Mouse (Mus musculus) stomach, postnatal 0 days (tissue): ENCODE data around the gene Epdr1. TPM values are rescaled to one million over a fixed set of nuclear protein-coding genes. Genes with fewer than 3 reads are reported as not detected.

Experiments used
- ATAC-seq: fragments of 200-750 bp; cut with Nextera tagmentation; 2 replicates; pipeline ENCODE4 v1.8.0; 2017; ENCODE audit not compliant: low FRiP score, low TSS enrichment
- DNase-seq: peaks from one replicate; pipeline ENCODE4 v3.0.0-alpha.2; 2016; ENCODE audit warnings: low spot score
- H3K27ac ChIP-seq: fragments of 300-500 bp; sonication (generic); replicated peaks from 2 replicates; pipeline ENCODE4 v1.5.1; 2014; ENCODE audit warnings: mild to moderate bottlenecking, control low read depth
- H3K27me3 ChIP-seq: fragments of 300-500 bp; sonication (generic); 2 replicates; pipeline ENCODE4 v1.6.1; 2014; ENCODE audit warnings: low read length; ENCODE audit not compliant: control insufficient read depth, insufficient read depth
- H3K36me3 ChIP-seq: fragments of 300-500 bp; sonication (generic); 2 replicates; pipeline ENCODE4 v1.6.1; 2014; ENCODE audit warnings: low read length, mixed read lengths; ENCODE audit not compliant: control insufficient read depth, insufficient read depth
- H3K4me1 ChIP-seq: fragments of 300-500 bp; sonication (generic); replicated peaks from 2 replicates; pipeline ENCODE4 v1.6.1; 2014; ENCODE audit warnings: antibody characterized with exemption; ENCODE audit not compliant: control insufficient read depth, insufficient read depth
- H3K4me2 ChIP-seq: fragments of 300-500 bp; sonication (generic); replicated peaks from 2 replicates; pipeline ENCODE4 v1.6.1; 2014; ENCODE audit warnings: low read depth, mild to moderate bottlenecking, control low read depth, moderate library complexity
- H3K4me3 ChIP-seq: fragments of 300-500 bp; sonication (generic); 2 replicates; pipeline ENCODE4 v1.5.1; 2014; ENCODE audit warnings: low read depth, low read length, control low read depth
- H3K9ac ChIP-seq: fragments of 300-500 bp; sonication (generic); 2 replicates; pipeline ENCODE4 v1.6.1; 2014; ENCODE audit warnings: mild to moderate bottlenecking, low read length, control low read depth, mixed read lengths
- H3K9me3 ChIP-seq: fragments of 300-500 bp; sonication (generic); 2 replicates; pipeline ENCODE4 v1.6.1; 2016; ENCODE audit warnings: low read length; ENCODE audit not compliant: control insufficient read depth
- CTCF ChIP-seq: IDR thresholded peaks from 2 replicates; pipeline ENCODE4 v1.5.1; 2016; ENCODE audit warnings: antibody characterized with exemption, low read depth, mild to moderate bottlenecking, moderate library complexity
- EP300 ChIP-seq: optimal IDR thresholded peaks from 2 replicates; pipeline ENCODE3; 2016; ENCODE audit warnings: antibody characterized with exemption
- WGBS: fragments of 180-500 bp; shearing (Covaris S2); extraction: QIAGEN DNeasy Blood & Tissue Kit; methylation state at CpG from one replicate; pipeline ENCODE4 v1.1.7; 2014; 5-methylcytosine and 5-hydroxymethylcytosine counted together
- polyA plus RNA-seq: library from polyadenylated mRNA; unstranded; fragments of >200 nt; fragmentation: Nextera tagmentation; extraction: Ambion mirVana; gene quantifications from 2 replicates; pipeline ENCODE4 v1.2.1, GENCODE M21; 2015

Gene Epdr1
- polyA plus RNA-seq, 1 experiment from 2014 or later, result 13.6 TPM

DNA sequence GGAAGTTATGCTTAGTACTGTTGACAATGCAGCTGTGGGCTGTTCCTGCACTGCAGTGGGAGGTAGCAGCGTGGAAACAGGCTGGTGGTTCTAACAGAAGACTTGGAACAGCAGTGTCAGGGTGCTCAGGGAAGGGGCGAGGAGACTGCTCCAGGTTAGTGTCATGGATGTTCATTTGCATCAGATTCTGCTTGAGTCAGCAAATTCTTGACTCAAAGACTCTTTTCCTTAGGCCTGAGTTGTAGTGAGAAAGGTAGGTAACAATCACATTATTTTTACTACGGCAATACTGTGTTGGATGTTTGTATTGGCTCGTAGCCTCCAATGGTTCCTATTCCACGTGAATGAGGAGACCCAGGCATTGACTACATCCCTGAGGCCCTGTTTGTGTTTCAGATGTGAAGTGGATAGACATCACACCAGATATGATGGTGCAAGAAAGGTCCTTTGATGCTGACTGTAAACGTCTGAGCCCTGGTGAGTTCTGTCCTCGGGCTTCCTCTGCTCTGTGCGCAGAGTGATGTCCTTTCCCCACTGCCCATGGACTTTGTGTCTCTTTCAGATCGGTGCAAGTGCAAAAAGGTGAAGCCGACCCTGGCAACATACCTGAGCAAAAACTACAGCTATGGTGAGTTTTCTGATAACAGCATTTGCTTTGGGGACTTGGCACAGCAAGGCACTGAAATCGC is 5.0 kb upstream of the Epdr1 start:
- no peak overlapping the region for H3K4me3 ChIP-seq
- no peak overlapping the region for H3K4me2 ChIP-seq
- H3K9ac ChIP-seq, result no peak overlapping the region
- DNase-seq, result no peak
- H3K27ac ChIP-seq, result no peak overlapping the region
- no peaks in the 10 kb centered on the region for H3K27me3 ChIP-seq
- no peaks in the 10 kb centered on the region for H3K9me3 ChIP-seq
- 81% methylated on average over 11 of the region's 11 CpGs for WGBS
- H3K36me3 ChIP-seq, result no peaks in the 10 kb centered on the region
- ATAC-seq, result no peak
- TF ChIP-seq CTCF (no peak), EP300 (no peak)
- H3K4me1 ChIP-seq, result peaks cover 3% of the 10 kb centered on the region; the same call in 1 of the 2 replicates

DNA sequence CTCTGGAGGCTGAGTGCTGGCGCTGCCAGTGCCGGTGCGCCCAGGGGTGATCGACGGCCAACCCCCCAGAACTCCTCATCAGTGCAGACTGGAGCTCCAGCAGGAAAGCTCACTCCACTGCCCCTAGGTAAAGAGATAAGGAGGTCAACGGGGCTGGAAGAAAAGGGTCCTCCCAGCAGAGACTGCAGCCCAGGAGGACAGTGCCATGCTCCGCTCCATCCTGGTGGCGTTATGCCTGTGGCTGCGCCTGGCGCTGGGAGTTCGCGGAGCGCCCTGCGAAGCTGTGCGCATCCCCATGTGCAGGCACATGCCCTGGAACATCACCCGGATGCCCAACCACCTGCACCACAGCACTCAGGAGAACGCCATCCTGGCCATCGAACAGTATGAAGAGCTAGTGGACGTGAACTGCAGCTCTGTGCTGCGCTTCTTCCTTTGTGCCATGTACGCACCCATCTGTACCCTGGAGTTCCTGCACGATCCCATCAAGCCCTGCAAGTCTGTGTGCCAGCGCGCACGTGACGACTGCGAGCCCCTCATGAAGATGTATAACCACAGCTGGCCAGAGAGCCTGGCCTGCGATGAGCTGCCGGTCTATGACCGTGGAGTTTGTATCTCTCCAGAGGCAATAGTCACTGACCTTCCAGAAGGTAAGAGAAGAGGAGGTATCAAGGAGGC is 3.6 kb upstream of the Epdr1 start:
- 20% methylated on average over 28 of the region's 30 CpGs for WGBS
- H3K9ac ChIP-seq, result peak overlapping the region; percentile 43; the same call in 1 of the 2 replicates
- peak overlapping the region; percentile 67 for H3K4me2 ChIP-seq
- TF ChIP-seq CTCF (no peak), EP300 (no peak)
- peaks cover 3% of the 10 kb centered on the region; the same call in 1 of the 2 replicates for H3K4me1 ChIP-seq
- no peaks in the 10 kb centered on the region for H3K36me3 ChIP-seq
- ATAC-seq (peak; percentile 20; the same call in 1 of the 2 replicates), DNase-seq (no peak)
- H3K27ac ChIP-seq, result no peak overlapping the region
- peak overlapping the region; percentile 44 for H3K4me3 ChIP-seq
- no peaks in the 10 kb centered on the region for H3K9me3 ChIP-seq
- H3K27me3 ChIP-seq, result no peaks in the 10 kb centered on the region

DNA sequence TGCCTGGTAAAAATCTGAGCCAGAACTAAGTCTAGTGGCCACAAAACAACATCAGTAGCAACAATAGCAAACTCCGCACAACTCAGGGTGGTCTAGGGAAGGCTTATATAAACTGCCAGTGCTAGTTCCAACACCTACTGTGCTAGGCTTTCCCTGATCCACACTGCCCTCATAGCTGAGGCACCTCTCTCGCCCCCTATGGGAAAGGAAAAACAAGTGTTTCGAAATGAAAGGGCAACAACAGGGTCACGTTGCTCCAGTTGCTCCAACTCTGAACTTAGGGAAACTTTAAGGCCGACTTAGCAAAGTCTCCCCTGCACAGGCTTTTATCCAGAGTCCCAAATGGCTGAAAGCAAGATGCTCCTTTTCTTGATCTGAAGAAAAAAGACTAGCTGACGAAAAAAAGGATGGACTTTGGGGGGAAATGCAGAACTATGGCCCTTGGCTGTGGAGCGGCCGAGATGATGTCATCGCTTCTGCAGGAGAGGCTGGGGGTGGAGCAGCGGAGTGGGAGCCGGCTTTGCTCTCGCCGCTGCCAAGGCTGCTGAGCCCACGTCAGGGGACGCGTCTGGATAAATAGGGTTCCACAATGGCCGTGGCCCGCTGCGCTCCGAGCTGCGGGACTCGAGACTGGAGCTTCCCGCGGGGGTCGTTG is 3.0 kb upstream of the Epdr1 start, which contains the start of gene Sfrp4:
Gene Sfrp4 (plus strand): TSS at position 532 of the 655 bp plus-strand sequence.
- H3K27me3 ChIP-seq, result no peaks in the 10 kb centered on the region
- H3K4me2 ChIP-seq, result peak within 1 kb of the TSS; percentile 67
- WGBS, result 5% methylated on average over 25 of the region's 25 CpGs
- TF ChIP-seq EP300 (no peak), CTCF (peak; percentile 59)
- ATAC-seq (peak; percentile 71; the same call in 1 of the 2 replicates), DNase-seq (peak; percentile 41)
- H3K4me1 ChIP-seq, result peaks cover 3% of the 10 kb centered on the region; the same call in 1 of the 2 replicates
- peak within 1 kb of the TSS; percentile 43; the same call in 1 of the 2 replicates for H3K9ac ChIP-seq
- H3K27ac ChIP-seq, result no peak within 1 kb of the TSS
- no peaks in the 10 kb centered on the region for H3K36me3 ChIP-seq
- no peaks in the 10 kb centered on the region for H3K9me3 ChIP-seq
- peak within 1 kb of the TSS; percentile 44 for H3K4me3 ChIP-seq

DNA sequence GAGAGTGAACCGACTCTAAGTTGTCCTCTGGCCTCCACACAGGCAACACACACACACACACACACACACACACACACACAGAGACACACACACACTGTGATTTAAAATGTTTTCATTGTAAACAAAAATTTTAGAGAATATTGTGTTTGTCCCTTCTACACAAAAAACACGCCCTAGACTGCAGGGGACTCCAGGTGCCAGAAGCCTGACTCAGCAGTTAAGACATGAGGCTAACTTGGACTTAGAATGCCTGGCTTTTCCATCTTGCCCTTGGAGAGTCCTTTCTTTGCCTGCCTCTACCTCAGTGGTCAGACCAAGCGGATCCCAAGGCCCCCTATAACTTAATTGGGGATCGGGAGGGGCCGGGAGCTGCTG is 899 bp downstream of the Epdr1 start:
- no peaks in the 10 kb centered on the region for H3K9me3 ChIP-seq
- H3K4me2 ChIP-seq, result peak overlapping the region; percentile 100
- 11% methylated on average over 5 of the region's 5 CpGs for WGBS
- TF ChIP-seq CTCF (no peak), EP300 (no peak)
- DNase-seq (no peak), ATAC-seq (no peak)
- H3K27me3 ChIP-seq, result no peaks in the 10 kb centered on the region
- H3K4me3 ChIP-seq, result peak overlapping the region; percentile 66
- no peaks in the 10 kb centered on the region for H3K36me3 ChIP-seq
- H3K9ac ChIP-seq, result peak overlapping the region; percentile 76
- peaks cover 3% of the 10 kb centered on the region; the same call in 1 of the 2 replicates for H3K4me1 ChIP-seq
- peak overlapping the region; percentile 58; the same call in 1 of the 2 replicates for H3K27ac ChIP-seq

DNA sequence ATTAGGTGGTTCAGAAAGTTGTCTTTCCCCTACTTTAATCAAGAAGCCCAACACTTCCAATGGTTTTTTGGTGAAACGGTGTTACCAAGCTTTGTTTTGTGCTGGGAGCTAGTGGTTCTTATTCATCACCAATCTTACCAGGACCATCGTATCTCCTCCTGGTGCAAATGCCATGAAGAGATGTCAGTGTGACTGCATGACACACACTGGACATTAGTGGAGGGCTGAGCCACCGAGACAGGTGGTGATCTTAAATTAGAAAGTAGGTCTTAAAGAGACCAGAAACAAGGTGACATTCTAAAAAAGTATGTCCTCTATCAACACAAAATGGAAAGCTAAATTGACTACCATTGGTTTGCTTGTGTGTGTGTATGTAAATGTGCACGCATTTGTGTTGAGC is 1.6 kb downstream of the Epdr1 start:
- 96% methylated on average over 4 of the region's 4 CpGs for WGBS

More for the DNA sequence above, 1.6 kb downstream of the Epdr1 start:
- no peak overlapping the region for H3K9ac ChIP-seq
- DNase-seq (no peak), ATAC-seq (no peak)
- no peak overlapping the region for H3K4me2 ChIP-seq
- H3K36me3 ChIP-seq, result no peaks in the 10 kb centered on the region
- H3K9me3 ChIP-seq, result no peaks in the 10 kb centered on the region
- TF ChIP-seq EP300 (no peak), CTCF (no peak)
- H3K4me1 ChIP-seq, result peaks cover under 1% of the 10 kb centered on the region; the same call in 1 of the 2 replicates
- no peak overlapping the region for H3K27ac ChIP-seq
- H3K4me3 ChIP-seq, result no peak overlapping the region
- no peaks in the 10 kb centered on the region for H3K27me3 ChIP-seq
